Mouse (Mus musculus): ENCODE measurements at regions not wholly inside any gene's neighbourhood (a gene's known extent, or its start where the extent isn't known, plus 50 kb on each side); places are given as distances from the start of the nearest gene placed in this dataset.

- H3K9me3 ChIP-seq (ENCODE audit: control insufficient read depth) = no peaks in the 10 kb centered on the region
- H3K4me3 ChIP-seq (ENCODE audit: low read depth, low read length) = no peak overlapping the region
- no peak overlapping the region for H3K4me2 ChIP-seq (replicated peaks; ENCODE audit: low read depth)
- H3K9ac ChIP-seq (ENCODE audit: low read depth, low read length) = no peak overlapping the region
- H3K4me1 ChIP-seq (replicated peaks; ENCODE audit: control insufficient read depth, insufficient read depth, low read length) = no peaks in the 10 kb centered on the region; the same call in 1 of the 2 replicates
- peaks cover 65% of the 10 kb centered on the region for H3K27me3 ChIP-seq (replicated peaks; ENCODE audit: control insufficient read depth, insufficient read depth, low read length)
- 17% methylated on average over 14 of the region's 14 CpGs for WGBS
- no peak for TF ChIP-seq CTCF (IDR thresholded peaks at IDR 0.05; ENCODE audit: low read depth)
- no peak overlapping the region for H3K27ac ChIP-seq (ENCODE audit: low read depth, low read length)
- ATAC-seq = no peak
- H3K36me3 ChIP-seq (ENCODE audit: control insufficient read depth, insufficient read depth) = no peaks in the 10 kb centered on the region
These were observed 487.2 kb downstream of the Prss52 start for GRCm38 (mm10) chr14:64591091-64591976.

- 60% methylated on average over 6 of the region's 6 CpGs for WGBS
- H3K4me1 ChIP-seq (replicated peaks; ENCODE audit: control insufficient read depth, insufficient read depth, low read length) = no peaks in the 10 kb centered on the region; the same call in 1 of the 2 replicates
- H3K9me3 ChIP-seq (ENCODE audit: control insufficient read depth) = no peaks in the 10 kb centered on the region
- H3K27ac ChIP-seq (ENCODE audit: low read depth, low read length) = no peak overlapping the region
- H3K4me3 ChIP-seq (ENCODE audit: low read depth, low read length) = no peak overlapping the region
- no peak for ATAC-seq
- no peaks in the 10 kb centered on the region for H3K36me3 ChIP-seq (ENCODE audit: control insufficient read depth, insufficient read depth)
- no peak overlapping the region for H3K4me2 ChIP-seq (replicated peaks; ENCODE audit: low read depth)
- no peak for TF ChIP-seq CTCF (IDR thresholded peaks at IDR 0.05; ENCODE audit: low read depth)
- H3K27me3 ChIP-seq (replicated peaks; ENCODE audit: control insufficient read depth, insufficient read depth, low read length) = peaks cover 57% of the 10 kb centered on the region
- no peak overlapping the region for H3K9ac ChIP-seq (ENCODE audit: low read depth, low read length)
These were observed 488.1 kb downstream of the Prss52 start for GRCm38 (mm10) chr14:64592176-64592575.

- H3K27me3 ChIP-seq (replicated peaks; ENCODE audit: control insufficient read depth, insufficient read depth, low read length) = peaks cover 50% of the 10 kb centered on the region
- no peak overlapping the region for H3K9ac ChIP-seq (ENCODE audit: low read depth, low read length)
- WGBS = 73% methylated on average over 13 of the region's 13 CpGs
- no peak overlapping the region for H3K4me3 ChIP-seq (ENCODE audit: low read depth, low read length)
- H3K4me1 ChIP-seq (replicated peaks; ENCODE audit: control insufficient read depth, insufficient read depth, low read length) = no peaks in the 10 kb centered on the region; the same call in 1 of the 2 replicates
- ATAC-seq = no peak
- no peaks in the 10 kb centered on the region for H3K36me3 ChIP-seq (ENCODE audit: control insufficient read depth, insufficient read depth)
- TF ChIP-seq CTCF (IDR thresholded peaks at IDR 0.05; ENCODE audit: low read depth) = no peak
- H3K9me3 ChIP-seq (ENCODE audit: control insufficient read depth) = no peaks in the 10 kb centered on the region
- no peak overlapping the region for H3K27ac ChIP-seq (ENCODE audit: low read depth, low read length)
- H3K4me2 ChIP-seq (replicated peaks; ENCODE audit: low read depth) = no peak overlapping the region
These were observed 488.7 kb downstream of the Prss52 start for GRCm38 (mm10) chr14:64592706-64593320.

GRCm38 (mm10) chr14:64593564-64593963 is 489.5 kb downstream of the Prss52 start:
- H3K4me2 ChIP-seq (replicated peaks; ENCODE audit: low read depth) = no peak overlapping the region
- no peak for ATAC-seq
- H3K9ac ChIP-seq (ENCODE audit: low read depth, low read length) = no peak overlapping the region
- no peak overlapping the region for H3K27ac ChIP-seq (ENCODE audit: low read depth, low read length)
- H3K4me1 ChIP-seq (replicated peaks; ENCODE audit: control insufficient read depth, insufficient read depth, low read length) = no peaks in the 10 kb centered on the region
- H3K4me3 ChIP-seq (ENCODE audit: low read depth, low read length) = no peak overlapping the region
- peaks cover 44% of the 10 kb centered on the region for H3K27me3 ChIP-seq (replicated peaks; ENCODE audit: control insufficient read depth, insufficient read depth, low read length)
- no peaks in the 10 kb centered on the region for H3K9me3 ChIP-seq (ENCODE audit: control insufficient read depth)
- 42% methylated on average over 4 of the region's 4 CpGs for WGBS
- no peak for TF ChIP-seq CTCF (IDR thresholded peaks at IDR 0.05; ENCODE audit: low read depth)
- H3K36me3 ChIP-seq (ENCODE audit: control insufficient read depth, insufficient read depth) = no peaks in the 10 kb centered on the region

- Histone ChIP-seq H3K4me1 (replicated peaks; ENCODE audit: control insufficient read depth, insufficient read depth, low read length) (no peaks in the 10 kb centered on the region), H3K36me3 (ENCODE audit: control insufficient read depth, insufficient read depth) (no peaks in the 10 kb centered on the region), H3K9me3 (ENCODE audit: control insufficient read depth) (no peaks in the 10 kb centered on the region), H3K4me2 (replicated peaks; ENCODE audit: low read depth) (no peak overlapping the region), H3K27ac (ENCODE audit: low read depth, low read length) (no peak overlapping the region), H3K9ac (ENCODE audit: low read depth, low read length) (no peak overlapping the region), H3K27me3 (replicated peaks; ENCODE audit: control insufficient read depth, insufficient read depth, low read length) (peaks cover 38% of the 10 kb centered on the region), H3K4me3 (ENCODE audit: low read depth, low read length) (no peak overlapping the region)
- no peak for ATAC-seq
- 68% methylated on average over 7 of the region's 7 CpGs for WGBS
- TF ChIP-seq CTCF (IDR thresholded peaks at IDR 0.05; ENCODE audit: low read depth) = no peak
These were observed 490.0 kb downstream of the Prss52 start for GRCm38 (mm10) chr14:64594021-64594561.

- no peaks in the 10 kb centered on the region for H3K36me3 ChIP-seq (ENCODE audit: control insufficient read depth, insufficient read depth)
- no peak for TF ChIP-seq CTCF (IDR thresholded peaks at IDR 0.05; ENCODE audit: low read depth)
- no peaks in the 10 kb centered on the region for H3K9me3 ChIP-seq (ENCODE audit: control insufficient read depth)
- WGBS = 52% methylated on average over 10 of the region's 10 CpGs
- H3K27me3 ChIP-seq (replicated peaks; ENCODE audit: control insufficient read depth, insufficient read depth, low read length) = peaks cover 30% of the 10 kb centered on the region
- no peak overlapping the region for H3K9ac ChIP-seq (ENCODE audit: low read depth, low read length)
- no peak overlapping the region for H3K4me3 ChIP-seq (ENCODE audit: low read depth, low read length)
- ATAC-seq = no peak
- no peaks in the 10 kb centered on the region for H3K4me1 ChIP-seq (replicated peaks; ENCODE audit: control insufficient read depth, insufficient read depth, low read length)
- no peak overlapping the region for H3K4me2 ChIP-seq (replicated peaks; ENCODE audit: low read depth)
- no peak overlapping the region for H3K27ac ChIP-seq (ENCODE audit: low read depth, low read length)
These were observed 490.9 kb downstream of the Prss52 start for GRCm38 (mm10) chr14:64594811-64595522.

Data from intestine, postnatal 0 days (tissue).